Mouse (Mus musculus) frontal cortex, adult 2 months (tissue): Measurements from ENCODE around the gene Cyp4f37. TPM values are rescaled to one million over a fixed set of nuclear protein-coding genes. Genes with fewer than 3 reads are reported as not detected.
"Not testable (repeated sequence)": the region's sequence is repeated elsewhere in the genome, so short reads cannot be mapped to it uniquely, and the experiment has no call there.

ENCODE experiments used
- DNase-seq, 2 experiments: peaks; one replicate each; pipeline ENCODE4 v3.0.0; 2022; ENCODE audit warnings: low spot score in 1 of 2; ENCODE audit errors: extremely low spot score in 1 of 2
- polyA plus RNA-seq: library from polyadenylated mRNA; depleted of rRNA; stranded (reverse); fragments of >200 nt; gene quantifications from 2 replicates; pipeline ENCODE4 v1.2.3, GENCODE M21; 2012; rRNA removed

Gene Cyp4f37
- polyA plus RNA-seq, result not detected in 2 replicates

DNA sequence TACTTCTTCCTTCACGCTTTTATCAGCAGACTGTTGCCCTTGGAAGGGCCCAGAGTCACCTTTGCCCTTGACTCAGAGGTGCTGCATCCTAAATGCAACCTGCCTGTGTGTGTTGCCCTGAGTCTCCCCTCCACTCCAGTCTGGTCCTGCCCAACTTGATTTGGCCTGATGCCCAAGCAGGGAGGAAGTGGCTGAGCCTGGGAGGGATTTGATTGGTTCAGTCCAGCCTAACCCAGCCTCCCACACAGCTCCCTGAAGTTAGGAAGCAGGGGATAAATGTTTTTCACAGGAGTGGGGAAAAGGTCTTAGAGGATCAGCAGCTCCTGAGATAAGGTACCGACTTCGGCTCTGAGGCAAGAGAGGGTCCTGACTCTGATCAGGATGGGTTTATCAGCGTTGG, at the start of gene Cyp4f37:
Gene Cyp4f37 (plus strand): TSS at position 292 of the 400 bp plus-strand sequence.
- DNase-seq, result not testable (repeated sequence)

DNA sequence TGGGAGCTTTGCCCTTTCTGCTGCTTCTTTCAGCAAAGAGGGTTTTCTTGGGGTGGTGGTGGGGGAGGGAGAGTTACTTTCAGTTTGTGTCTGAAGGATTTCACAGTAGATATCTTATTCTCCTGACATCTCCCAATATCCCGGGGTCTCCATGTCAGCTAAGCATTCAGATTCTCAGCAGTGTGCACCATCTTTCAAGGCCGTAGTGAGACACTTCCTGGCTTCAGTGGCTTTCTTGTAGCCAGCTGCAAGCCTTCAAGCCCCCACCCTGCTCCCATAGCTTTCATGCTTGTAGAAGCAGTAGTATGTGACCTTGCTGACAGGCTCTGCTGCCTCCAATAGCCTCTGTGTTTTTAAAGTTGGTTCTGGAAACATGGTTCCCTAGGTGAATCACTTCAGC, 47.8 kb upstream of the Cyp4f37 start:
- DNase-seq, result not testable (repeated sequence)

DNA sequence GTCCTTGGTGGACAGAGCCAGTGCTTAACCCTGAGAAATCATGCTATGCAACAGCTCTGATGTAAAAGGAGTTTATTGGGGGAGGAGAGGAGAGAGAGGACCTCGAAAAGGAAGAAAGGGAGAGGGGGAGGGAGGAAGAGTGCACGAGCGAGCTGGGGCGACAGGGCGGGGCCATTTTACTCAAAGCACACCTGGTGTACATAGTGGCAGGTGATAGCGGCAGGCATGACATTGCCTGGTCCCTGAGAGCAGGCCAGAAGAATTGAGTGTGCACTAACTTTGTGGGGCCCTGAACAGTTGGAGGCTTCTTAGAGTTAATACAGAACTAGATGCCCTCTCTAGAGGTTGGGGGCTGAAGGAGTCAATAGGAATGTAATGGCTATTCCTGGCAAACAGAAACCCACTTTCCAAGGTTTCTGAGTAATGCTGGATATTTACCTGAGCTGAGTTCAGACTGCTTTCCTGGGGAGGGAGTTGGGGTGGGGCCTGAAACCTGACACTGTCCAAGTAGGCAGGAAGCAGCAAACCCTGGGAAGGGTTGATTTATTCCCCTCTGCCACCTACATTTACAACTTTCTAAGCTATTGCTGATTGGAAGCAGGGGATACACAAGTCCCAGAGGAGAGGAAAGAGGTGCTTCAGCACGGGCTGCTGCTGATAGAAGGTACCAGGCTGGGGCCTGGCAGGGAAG, 43.5 kb upstream of the Cyp4f37 start:
- DNase-seq, result no peak

DNA sequence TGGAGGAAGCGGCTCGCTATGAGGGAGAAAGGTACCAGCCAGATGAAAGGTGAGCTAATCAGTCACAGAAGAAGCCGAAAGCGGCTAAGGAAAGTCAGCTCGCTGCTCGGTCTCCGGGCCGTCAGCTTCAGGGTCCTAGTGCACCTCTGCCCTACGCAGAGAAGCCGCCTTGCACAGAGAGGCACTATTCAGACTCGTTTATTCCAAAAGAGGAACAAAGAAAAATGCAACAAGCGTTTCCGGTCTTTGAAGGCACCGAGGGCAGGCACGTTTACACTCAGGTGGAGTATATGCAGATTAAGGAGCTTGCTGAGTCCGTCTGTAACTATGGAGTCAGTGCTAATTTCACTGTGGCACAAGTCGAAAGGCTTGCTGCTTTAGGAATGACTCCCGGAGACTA, 24.6 kb upstream of the Cyp4f37 start:
- no peak for DNase-seq

DNA sequence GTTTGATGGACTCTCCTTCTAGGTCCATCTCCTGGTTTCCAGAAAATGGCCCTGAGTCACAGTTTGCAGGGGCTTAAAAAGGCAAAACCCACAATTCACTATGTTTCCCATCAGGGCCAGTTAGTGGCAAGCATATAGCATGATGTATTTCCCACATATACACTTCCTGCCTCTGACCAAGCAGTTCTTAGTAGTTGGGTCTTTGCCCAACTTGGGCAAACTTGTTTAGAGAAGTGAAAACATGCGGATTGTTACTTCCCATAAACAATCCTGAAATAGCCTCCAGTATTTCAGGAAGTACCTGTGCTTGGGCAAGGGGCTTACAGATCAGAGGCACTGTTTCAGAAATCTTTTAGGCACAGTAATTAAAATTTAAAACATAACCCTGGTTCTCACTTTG, 13.1 kb upstream of the Cyp4f37 start:
- DNase-seq, result peak in 1 of 2 experiments; percentile 2

DNA sequence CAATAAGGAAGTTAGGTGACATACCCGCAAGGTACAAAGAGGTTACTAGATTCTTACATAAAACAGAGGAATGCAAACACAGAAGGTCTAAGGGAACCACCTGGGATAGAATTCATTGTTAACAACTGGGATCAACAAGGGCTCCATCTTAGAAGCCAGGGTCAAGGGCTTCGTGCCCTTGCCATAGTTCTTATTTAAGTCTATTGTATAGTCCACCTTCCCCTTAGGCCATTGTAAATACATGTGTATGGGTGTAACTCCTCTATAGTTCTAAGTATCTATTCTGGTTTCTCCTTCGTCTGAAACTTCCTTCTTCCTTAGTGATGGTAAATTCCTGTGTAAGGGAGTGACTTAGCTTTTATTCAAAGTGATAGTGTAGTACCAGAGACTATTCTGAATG, 10.9 kb upstream of the Cyp4f37 start:
- DNase-seq, result not testable (repeated sequence)

DNA sequence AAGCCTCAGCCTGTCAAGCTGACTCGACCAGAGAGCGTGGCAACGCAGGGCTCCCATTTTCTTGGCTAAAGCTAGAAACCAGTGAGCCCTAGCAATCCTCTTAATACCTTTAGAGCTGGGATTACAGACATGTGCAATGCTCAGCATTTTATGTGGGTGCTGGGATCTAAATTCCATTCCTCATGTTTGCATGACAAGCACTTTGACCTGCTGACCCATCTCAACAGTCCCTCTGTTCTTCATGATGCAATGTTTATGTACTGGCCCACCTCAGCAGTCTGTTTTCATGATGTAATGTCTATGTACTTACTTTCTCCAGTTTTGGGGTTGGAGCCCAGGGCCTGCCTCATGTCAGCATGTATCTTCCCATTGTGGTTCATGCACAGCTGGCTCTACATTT, 10.2 kb upstream of the Cyp4f37 start:
- no peak for DNase-seq

DNA sequence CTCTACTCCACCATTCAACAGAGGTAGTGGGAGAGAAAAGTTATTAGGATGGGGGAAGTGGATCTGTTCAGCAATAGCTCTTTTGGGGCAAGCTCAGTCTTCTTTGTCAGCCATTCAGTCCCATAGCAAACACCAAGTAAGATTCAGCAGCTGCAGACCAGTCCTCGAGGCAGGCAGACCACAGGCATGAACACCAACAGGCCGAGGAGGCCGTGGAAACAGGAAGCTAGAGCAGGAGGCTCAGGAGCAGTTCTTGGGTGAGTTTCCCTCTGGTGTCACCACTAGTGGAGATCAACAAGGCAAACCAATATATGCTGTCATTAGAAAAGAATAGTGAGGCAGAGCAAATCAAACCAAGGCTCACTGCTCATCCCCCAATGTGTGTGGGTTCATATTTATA, 8.7 kb upstream of the Cyp4f37 start:
- no peak for DNase-seq

DNA sequence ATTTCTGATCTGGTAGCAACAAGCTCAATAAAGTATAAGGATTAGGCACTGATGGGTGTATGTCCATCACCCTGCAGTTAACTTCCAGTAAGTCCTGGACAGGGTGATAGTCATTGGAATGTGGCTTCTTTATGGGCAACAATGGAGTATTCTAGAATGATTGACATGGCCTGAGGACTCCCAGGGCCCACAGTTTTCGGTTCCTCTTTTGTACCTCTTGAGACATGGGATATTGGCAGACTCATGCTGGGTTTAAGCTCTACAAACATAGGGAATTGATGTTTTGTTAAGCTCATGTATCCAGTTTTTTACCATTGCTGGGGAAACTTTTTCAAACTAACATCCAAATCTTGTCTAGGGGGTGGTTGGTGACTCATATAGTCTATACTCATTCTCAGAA, 3.9 kb upstream of the Cyp4f37 start:
- no peak for DNase-seq

DNA sequence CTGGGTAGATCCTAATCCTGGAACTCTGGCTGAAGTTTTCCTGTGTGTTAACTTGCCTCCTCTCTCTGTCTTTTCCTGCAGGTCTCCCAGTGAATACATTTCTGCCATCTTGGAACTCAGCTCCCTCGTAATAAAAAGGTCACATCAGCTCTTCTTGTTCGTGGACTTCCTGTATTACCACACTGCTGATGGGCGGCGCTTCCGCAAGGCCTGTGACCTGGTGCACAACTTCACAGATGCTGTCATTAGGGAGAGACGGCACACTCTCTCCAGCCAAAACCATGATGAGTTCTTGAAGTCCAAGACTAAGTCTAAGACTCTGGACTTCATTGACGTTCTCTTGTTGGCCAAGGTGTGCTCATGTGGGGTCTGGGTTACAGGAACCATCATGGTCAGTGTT, 8.6 kb downstream of the Cyp4f37 start:
- not testable (repeated sequence) for DNase-seq

DNA sequence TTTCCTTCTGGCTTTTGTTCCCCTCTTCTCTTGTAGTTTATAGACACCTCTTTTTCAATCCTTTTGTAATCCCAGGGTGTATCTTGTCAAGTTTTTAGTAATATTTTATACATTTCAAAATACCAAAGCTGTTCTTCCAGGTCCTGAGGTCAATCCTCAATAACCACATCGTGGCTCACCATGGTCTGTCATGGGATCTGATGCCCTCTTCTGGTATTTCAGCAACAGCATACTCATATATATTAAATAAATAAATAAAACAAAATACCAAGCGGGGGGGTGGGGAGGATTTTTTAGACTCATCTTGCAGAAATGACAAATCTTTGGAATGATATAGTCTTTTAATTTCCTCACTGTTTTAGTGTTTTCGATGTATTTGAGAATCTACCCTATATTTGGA, 10.8 kb downstream of the Cyp4f37 start:
- no peak for DNase-seq

DNA sequence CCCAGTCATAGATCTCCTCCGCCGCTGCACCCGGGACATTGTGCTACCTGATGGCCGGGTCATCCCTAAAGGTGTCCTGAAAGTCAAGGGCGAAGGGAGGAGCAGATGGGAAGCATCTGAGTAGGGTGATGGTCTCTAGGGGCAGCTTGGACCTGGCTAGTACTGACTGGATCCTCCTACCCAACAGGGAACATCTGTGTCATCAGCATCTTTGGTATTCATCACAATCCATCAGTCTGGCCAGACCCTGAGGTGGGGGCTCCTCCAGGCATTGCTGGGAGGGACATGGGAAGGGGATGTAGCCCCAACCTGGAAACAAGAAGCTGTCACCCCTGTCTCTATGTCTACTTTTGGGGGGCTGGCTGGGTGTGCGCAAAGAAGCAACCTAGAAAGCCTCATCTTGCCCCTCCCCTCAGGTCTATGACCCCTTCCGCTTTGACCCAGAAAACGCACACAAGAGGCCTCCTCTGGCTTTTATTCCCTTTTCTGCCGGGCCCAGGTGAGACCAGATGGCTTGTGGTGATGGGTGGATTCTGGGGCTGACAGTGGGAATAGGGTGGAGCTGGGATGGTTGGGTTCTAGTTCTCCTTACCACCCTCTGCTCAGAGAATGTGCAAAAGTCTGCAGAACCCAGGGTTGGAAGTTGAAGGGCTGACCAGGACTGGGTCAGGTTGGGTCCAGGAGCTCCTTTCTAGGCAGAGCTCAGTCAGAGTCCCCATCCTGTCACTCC, 13.3 kb downstream of the Cyp4f37 start:
- DNase-seq, result not testable (repeated sequence)

DNA sequence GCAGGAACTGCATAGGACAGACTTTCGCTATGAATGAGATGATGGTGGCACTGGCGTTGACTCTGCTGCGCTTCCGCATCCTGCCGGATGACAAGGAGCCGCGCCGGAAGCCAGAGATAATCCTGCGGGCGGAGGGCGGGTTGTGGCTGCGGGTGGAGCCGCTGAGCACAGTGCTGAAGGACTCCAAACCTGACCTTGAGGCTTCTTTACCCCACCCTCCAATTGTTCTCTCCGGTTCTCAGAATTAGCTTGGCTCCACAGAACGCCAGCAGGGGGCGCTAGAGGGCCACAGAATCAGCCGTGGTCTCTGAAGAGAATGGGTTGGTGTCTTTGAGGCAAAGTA, 13.8 kb downstream of the Cyp4f37 start:
- DNase-seq, result peak; percentile 50 to 93

DNA sequence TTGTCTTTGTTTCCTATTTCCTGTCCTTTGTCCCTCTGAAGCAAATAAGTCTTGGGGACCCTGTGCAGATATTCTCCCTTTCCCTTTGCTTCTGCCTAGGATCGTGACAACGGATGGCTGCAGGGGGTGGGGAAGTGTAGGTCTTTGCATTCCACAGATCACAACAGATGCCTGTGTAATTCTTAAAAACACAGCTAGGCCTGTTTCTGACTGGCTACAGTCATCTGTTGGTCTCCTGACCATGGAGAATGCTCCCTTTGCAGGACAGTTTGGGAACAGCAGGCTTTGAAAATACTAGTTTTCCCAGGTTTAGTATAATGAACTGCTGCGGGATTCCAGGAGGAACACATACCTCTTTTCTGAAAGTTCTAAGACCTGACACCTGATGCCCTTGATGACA, 15.2 kb downstream of the Cyp4f37 start:
- no peak for DNase-seq

DNA sequence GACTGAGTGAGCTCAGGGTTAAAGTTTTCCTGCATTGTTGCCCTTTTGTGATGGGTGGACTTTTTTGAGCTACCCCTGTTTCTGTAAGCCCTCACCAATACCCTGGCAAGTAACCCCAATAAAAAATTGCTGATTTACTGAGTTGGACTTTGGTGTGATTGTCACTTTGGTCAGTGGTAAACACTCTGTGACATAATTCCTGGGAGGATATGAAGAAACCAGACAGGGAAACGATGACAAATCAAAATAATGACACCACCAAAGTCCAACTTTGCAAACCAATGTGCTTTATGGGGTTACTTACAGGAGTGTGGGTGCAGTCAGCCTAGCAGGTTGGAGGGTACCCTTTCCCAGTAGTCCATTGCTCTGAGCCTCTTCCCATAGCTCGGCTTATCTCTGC, 16.0 kb downstream of the Cyp4f37 start:
- no peak for DNase-seq

DNA sequence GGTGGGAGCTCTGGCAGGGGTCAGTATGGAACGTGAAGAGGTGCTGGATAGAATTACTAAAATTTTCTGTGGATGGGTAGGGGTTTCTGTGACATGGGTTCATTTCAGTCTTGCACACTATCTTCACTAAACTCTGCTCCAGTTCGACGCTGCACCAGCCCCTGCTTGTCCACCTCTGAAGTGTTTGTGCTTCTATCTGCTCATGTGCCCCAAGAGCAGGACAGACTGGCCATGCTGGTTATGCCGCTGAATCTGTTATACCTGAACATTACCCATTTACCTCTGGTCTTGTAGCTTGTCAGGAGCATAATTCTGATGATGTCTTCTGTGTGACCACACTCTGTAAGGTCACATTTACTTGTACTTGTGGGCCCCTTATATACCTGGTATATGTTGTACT, 25.5 kb downstream of the Cyp4f37 start:
- DNase-seq, result no peak

DNA sequence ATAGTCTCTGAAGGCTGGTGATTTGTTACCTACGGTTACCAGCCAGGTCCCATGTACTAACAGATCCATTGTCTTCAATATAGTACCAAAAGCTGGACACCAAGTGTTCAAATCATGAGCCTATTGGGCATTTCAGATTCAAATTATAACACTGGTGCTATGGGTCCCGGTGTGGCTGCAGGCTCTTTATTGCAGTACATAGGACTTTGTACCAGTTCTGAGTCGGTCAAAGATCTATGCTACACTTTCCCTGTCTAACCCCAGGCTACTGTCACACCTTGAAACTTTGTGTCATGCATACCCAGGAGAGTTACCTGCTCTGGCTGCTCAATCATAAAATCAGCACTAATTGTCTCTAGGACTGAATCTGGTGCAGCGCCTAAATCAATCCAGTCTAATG, 32.8 kb downstream of the Cyp4f37 start:
- no peak for DNase-seq

DNA sequence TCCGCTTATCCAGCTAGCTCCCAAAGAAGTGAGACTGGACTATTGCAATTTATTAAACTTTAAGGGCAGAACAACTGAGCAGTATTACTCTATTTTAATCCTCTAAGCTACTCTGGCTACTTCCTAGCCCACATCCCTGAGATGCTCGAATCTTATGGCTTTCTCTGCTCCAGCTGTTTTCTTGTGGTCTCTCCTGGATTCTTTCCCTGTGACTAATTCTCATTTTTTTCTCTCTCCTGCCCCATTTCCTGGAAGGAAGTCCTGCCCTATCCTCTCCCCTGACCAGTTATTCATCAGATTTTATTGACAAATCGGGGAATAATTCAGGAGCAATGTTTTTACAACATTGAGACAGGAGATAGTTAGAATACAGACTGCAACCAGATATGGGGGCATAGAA, 35.9 kb downstream of the Cyp4f37 start:
- DNase-seq, result no peak

DNA sequence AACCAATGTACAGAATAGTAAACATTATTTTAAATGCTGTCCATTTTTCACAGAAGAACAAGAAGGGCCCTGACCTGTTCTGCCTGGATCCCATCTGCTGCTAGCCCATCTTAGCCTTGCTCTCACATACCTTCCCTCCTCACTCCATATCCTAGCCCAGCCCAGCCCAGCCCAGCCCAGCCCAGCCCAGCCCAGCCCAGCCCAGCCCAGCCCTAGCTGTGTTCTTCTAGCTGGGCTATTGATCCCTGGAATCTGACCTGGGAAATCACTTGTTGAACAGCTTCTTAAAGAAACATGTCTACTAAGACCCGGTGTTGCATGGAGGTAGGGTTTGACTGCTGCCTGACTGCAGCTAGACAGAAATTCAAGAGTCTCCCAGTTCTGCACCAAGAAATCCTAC, 37.1 kb downstream of the Cyp4f37 start:
- DNase-seq, result no peak

DNA sequence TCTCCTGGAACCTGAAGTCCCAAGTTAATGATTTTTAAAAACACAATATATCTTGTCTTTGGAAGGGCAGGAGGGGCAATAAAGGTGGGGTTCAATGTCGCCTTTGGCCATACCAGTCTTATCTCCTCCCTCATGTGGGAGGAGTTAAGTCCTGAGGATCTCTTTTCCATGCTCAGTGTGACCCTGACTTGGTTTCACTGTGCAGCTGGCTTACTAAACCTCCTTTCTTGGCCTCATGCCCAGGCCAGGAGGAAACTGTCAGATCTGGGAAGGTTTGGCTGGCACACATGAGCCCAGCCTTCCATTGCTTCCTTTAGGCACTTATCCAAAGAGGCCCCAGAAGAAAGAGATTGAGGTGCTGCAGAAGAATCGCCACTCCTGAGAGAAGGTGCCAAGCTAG, 37.6 kb downstream of the Cyp4f37 start, which contains the start of gene Cyp4f40:
Gene Cyp4f40 (plus strand): TSS at position 189 of the 400 bp plus-strand sequence.
- peak in 1 of 2 experiments; percentile 9 for DNase-seq

DNA sequence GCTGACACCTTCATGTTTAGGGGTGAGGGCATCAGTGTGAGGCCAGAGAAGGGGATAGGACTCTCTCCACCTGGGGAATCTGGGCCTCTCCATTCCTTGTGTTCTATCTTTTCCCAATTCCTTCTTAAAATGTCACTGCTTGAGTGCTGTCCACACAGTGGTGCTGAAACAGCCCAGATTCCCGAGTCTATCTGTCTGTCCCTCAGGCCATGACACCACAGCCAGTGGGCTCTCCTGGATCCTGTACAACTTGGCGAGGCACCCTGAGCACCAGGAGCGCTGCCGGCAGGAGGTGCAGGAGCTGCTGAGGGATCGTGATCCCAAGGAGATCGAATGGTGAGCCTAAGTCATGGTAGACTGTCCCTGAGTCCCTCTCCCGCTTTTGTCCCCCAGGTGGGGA, 52.9 kb downstream of the Cyp4f37 start:
- no peak for DNase-seq

DNA sequence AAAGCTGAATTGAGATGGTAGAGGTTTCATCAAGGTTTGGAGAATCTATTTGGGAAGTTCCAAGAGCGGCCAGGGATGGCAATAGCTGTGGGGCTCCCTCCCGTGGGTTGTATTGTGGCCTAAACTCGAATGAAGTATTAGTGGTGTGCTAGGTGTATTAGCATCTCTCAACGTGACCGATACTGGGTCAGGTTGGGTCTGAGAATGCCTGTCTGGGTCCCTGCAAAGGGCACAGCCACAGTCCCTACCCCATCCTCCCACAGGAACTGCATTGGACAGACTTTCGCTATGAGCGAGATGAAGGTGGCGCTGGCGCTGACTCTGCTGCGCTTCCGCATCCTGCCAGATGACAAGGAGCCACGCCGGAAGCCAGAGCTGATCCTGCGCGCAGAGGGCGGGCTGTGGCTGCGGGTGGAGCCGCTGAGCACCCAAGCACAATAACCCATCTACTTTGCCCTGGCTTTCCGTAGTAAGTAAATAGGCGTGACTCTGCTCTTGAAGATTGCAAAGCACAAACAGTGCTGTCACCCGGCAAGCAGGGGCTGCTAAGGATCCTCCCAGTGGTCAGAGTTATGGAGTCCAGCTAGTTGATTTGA, 55.0 kb downstream of the Cyp4f37 start:
- no peak for DNase-seq
